Mouse (Mus musculus) lung, postnatal 0 days (tissue): ENCODE results near the gene Pdk1. TPM values are rescaled to one million over a fixed set of nuclear protein-coding genes. Genes with fewer than 3 reads are reported as not detected.
"Not testable (repeated sequence)": the region's sequence is repeated elsewhere in the genome, so short reads cannot be mapped to it uniquely, and the experiment has no call there.

ENCODE experiments used
- ATAC-seq: fragments of 200-750 bp; cut with Nextera tagmentation; 2 replicates; pipeline ENCODE4 v1.8.0; 2017; ENCODE audit warnings: moderate library complexity
- DNase-seq: peaks from one replicate; pipeline ENCODE4 v3.0.0-alpha.2; 2016; ENCODE audit warnings: low spot score
- H3K27ac ChIP-seq: fragments of 300-500 bp; sonication (generic); 2 replicates; pipeline ENCODE4 v1.5.1; 2014; ENCODE audit warnings: antibody characterized with exemption, mild to moderate bottlenecking, low read length, mixed read lengths
- H3K27me3 ChIP-seq: fragments of 300-500 bp; sonication (generic); replicated peaks from 2 replicates; pipeline ENCODE4 v1.6.1; 2014; ENCODE audit warnings: low read length, mixed read lengths; ENCODE audit not compliant: insufficient read depth
- H3K36me3 ChIP-seq: fragments of 300-500 bp; sonication (generic); 2 replicates; pipeline ENCODE4 v1.6.1; 2014; ENCODE audit warnings: low read length, mixed read lengths; ENCODE audit not compliant: insufficient read depth
- H3K4me1 ChIP-seq: fragments of 300-500 bp; sonication (generic); 2 replicates; pipeline ENCODE4 v1.6.1; 2014; ENCODE audit warnings: antibody characterized with exemption, low read depth, low read length, mixed read lengths; ENCODE audit not compliant: insufficient read depth
- H3K4me2 ChIP-seq: fragments of 300-500 bp; sonication (generic); replicated peaks from 2 replicates; pipeline ENCODE4 v1.6.1; 2014; ENCODE audit warnings: low read depth, mild to moderate bottlenecking, low read length, moderate library complexity, mixed read lengths
- H3K4me3 ChIP-seq: fragments of 300-500 bp; sonication (generic); 2 replicates; pipeline ENCODE4 v1.5.1; 2014; ENCODE audit warnings: low read depth, low read length
- H3K9ac ChIP-seq: fragments of 300-500 bp; sonication (generic); replicated peaks from 2 replicates; pipeline ENCODE4 v1.6.1; 2014; ENCODE audit warnings: low read depth, mild to moderate bottlenecking
- H3K9me3 ChIP-seq: fragments of 300-500 bp; sonication (generic); 2 replicates; pipeline ENCODE4 v1.6.1; 2016; ENCODE audit warnings: low read length, mixed read lengths
- CTCF ChIP-seq: IDR thresholded peaks from 2 replicates; pipeline ENCODE4 v1.5.1; 2016; ENCODE audit warnings: antibody characterized with exemption, mild to moderate bottlenecking
- EP300 ChIP-seq: IDR thresholded peaks from 2 replicates; pipeline ENCODE4 v1.6.1; 2016; ENCODE audit warnings: antibody characterized with exemption, mild to moderate bottlenecking, control low read depth
- WGBS: fragments of 180-500 bp; shearing (Covaris S2); extraction: QIAGEN DNeasy Blood & Tissue Kit; methylation state at CpG from one replicate; pipeline ENCODE4 v1.1.7; 2014; 5-methylcytosine and 5-hydroxymethylcytosine counted together
- polyA plus RNA-seq: library from polyadenylated mRNA; unstranded; fragments of >200 nt; fragmentation: Nextera tagmentation; extraction: Ambion mirVana; gene quantifications from 2 replicates; pipeline ENCODE4 v1.2.1, GENCODE M21; 2015

Pdk1 gene
- polyA plus RNA-seq, 1 experiment from 2014 or later: 21.1 TPM

- H3K4me3 ChIP-seq: no peak overlapping the region
- no peak overlapping the region for H3K4me2 ChIP-seq
- no peak for TF ChIP-seq EP300
- TF ChIP-seq CTCF: no peak
- no peak for ATAC-seq
- no peaks in the 10 kb centered on the region for H3K36me3 ChIP-seq
- H3K9ac ChIP-seq: no peak overlapping the region
- no peaks in the 10 kb centered on the region for H3K27me3 ChIP-seq
- no peak overlapping the region for H3K27ac ChIP-seq
- H3K9me3 ChIP-seq: no peaks in the 10 kb centered on the region
- H3K4me1 ChIP-seq: no peaks in the 10 kb centered on the region
- WGBS: 63% methylated on average over 10 of the region's 10 CpGs
- DNase-seq: no peak
Measured at GRCm38 (mm10) chr2:71913911-71914310, 40.9 kb downstream of the Pdk1 start.

- DNase-seq: no peak
- TF ChIP-seq CTCF: no peak
- no peak for TF ChIP-seq EP300
- no peak overlapping the region for H3K27ac ChIP-seq
- no peaks in the 10 kb centered on the region for H3K4me1 ChIP-seq
- no peaks in the 10 kb centered on the region for H3K9me3 ChIP-seq
- H3K27me3 ChIP-seq: no peaks in the 10 kb centered on the region
- no peak for ATAC-seq
- H3K4me2 ChIP-seq: no peak overlapping the region
- no peak overlapping the region for H3K4me3 ChIP-seq
- H3K9ac ChIP-seq: no peak overlapping the region
- 43% methylated on average over 11 of the region's 11 CpGs for WGBS
- H3K36me3 ChIP-seq: no peaks in the 10 kb centered on the region
Measured at GRCm38 (mm10) chr2:71919227-71919647, 46.2 kb downstream of the Pdk1 start.

- ATAC-seq, H3K4me2 ChIP-seq, H3K27ac ChIP-seq, H3K36me3 ChIP-seq, H3K9me3 ChIP-seq, H3K27me3 ChIP-seq, H3K4me3 ChIP-seq, H3K9ac ChIP-seq, H3K4me1 ChIP-seq, DNase-seq: not testable (repeated sequence)
- 89% methylated on average over 1 of the region's 2 CpGs for WGBS
Measured at GRCm38 (mm10) chr2:71924931-71925330, 51.9 kb downstream of the Pdk1 start.

- H3K27me3 ChIP-seq: no peaks in the 10 kb centered on the region
- TF ChIP-seq EP300 (no peak), CTCF (no peak)
- H3K4me2 ChIP-seq: no peak overlapping the region
- H3K9me3 ChIP-seq: no peaks in the 10 kb centered on the region
- H3K4me3 ChIP-seq: no peak overlapping the region
- DNase-seq: no peak
- no peak overlapping the region for H3K9ac ChIP-seq
- no peaks in the 10 kb centered on the region for H3K4me1 ChIP-seq
- no peak overlapping the region for H3K27ac ChIP-seq
- H3K36me3 ChIP-seq: no peaks in the 10 kb centered on the region
- ATAC-seq: no peak
- 84% methylated on average over 8 of the region's 8 CpGs for WGBS
Measured at GRCm38 (mm10) chr2:71934046-71934445, 61.0 kb downstream of the Pdk1 start.

GRCm38 (mm10) chr2:71936711-71937110, 63.7 kb downstream of the Pdk1 start:
- H3K4me1 ChIP-seq: no peaks in the 10 kb centered on the region
- no peak overlapping the region for H3K9ac ChIP-seq
- H3K4me2 ChIP-seq: no peak overlapping the region
- no peak for ATAC-seq
- no peaks in the 10 kb centered on the region for H3K27me3 ChIP-seq
- WGBS: 97% methylated on average over 1 of the region's 1 CpGs
- DNase-seq: no peak
- H3K4me3 ChIP-seq: no peak overlapping the region
- TF ChIP-seq EP300 (no peak), CTCF (no peak)
- H3K9me3 ChIP-seq: no peaks in the 10 kb centered on the region
- no peaks in the 10 kb centered on the region for H3K36me3 ChIP-seq
- no peak overlapping the region for H3K27ac ChIP-seq

- Histone ChIP-seq H3K9me3 (no peaks in the 10 kb centered on the region), H3K9ac (no peak overlapping the region), H3K27ac (no peak overlapping the region), H3K4me2 (no peak overlapping the region), H3K36me3 (no peaks in the 10 kb centered on the region), H3K4me3 (no peak overlapping the region), H3K4me1 (no peaks in the 10 kb centered on the region), H3K27me3 (no peaks in the 10 kb centered on the region)
- ATAC-seq (no peak), DNase-seq (no peak)
- 72% methylated on average over 3 of the region's 3 CpGs for WGBS
- no peak for TF ChIP-seq CTCF
- TF ChIP-seq EP300: no peak
Measured at GRCm38 (mm10) chr2:71937649-71938308, 64.8 kb downstream of the Pdk1 start.
